Mouse (Mus musculus) spleen, adult 10 weeks (tissue): ENCODE results near the gene Olfr487. TPM values are rescaled to one million over a fixed set of nuclear protein-coding genes. Genes with fewer than 3 reads are reported as not detected.

Experiments used
- polyA plus RNA-seq: library from polyadenylated mRNA; stranded (reverse); fragments of 350-450 nt; fragmentation: Illumina TruSeq; extraction: RNeasy Lipid Tissue Mini Kit (QIAGEN cat#74804); gene quantifications from one replicate; pipeline ENCODE4 v1.2.3, GENCODE M21; 2015; ENCODE audit warnings: low replicate concordance; ENCODE audit not compliant: insufficient read depth

Gene Olfr487
- not detected for polyA plus RNA-seq

DNA sequence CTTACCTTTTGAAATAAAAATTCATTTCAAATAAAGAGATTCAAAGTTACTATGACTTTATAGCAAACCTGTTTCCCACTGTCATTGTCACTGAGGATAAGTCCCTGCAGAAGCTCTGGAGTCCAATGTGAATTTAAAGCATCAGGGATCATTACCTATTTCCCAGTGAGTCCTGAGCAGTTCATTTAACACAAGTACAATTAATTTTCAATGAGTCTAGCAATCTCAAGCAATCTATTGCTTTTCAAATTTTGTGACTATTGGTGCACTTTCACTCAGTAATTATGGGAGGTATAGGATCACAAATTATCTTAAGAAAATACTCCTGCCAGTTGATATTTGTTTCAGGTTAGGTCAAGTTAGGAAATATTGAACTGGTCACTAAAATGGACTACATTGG, at the start of gene Olfr487:
Gene Olfr487 (minus strand): TSS at position 101 of the 400 bp plus-strand sequence.

DNA sequence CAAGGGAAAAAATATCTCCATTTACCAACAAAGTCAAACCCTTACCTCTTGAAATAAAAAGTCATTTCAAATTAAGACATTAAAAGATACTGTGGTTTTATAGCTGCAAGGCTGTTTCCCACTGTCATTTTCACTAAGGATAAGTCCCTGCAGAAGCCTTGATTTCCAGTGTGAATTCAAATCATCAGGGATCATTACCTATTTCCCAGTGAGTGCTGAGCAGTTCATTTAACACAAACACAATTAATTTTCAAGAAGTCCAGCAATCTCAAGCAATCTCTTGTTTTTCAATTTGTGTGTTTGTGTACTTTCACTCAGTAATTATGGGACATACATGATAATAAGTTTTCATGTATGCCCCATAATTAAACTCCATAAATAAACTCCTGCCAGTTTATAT, 43.8 kb upstream of the Olfr487 start, which contains the start of gene Olfr488:
Gene Olfr488 (minus strand): TSS at position 101 of the 400 bp plus-strand sequence.

DNA sequence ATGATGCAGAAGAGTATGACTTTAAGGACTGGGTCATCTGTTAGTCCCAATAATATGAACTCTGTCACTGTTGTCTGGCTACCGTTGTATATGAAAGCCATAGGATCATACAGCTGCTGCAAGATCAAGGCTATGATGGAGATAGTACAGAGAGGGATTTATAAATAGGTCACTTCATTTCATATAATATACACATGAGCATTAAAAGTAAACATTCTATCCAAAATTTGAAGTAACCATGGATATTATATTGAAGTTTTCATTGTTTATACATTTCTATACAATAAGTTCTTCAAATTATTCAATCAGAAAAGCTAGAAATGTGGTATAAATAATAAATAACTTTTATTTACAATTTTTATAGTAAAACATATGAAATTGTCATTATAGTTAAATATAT, 41.8 kb downstream of the Olfr487 start, which contains the start of gene Olfr486:
Gene Olfr486 (minus strand): TSS at position 101 of the 400 bp plus-strand sequence.

DNA sequence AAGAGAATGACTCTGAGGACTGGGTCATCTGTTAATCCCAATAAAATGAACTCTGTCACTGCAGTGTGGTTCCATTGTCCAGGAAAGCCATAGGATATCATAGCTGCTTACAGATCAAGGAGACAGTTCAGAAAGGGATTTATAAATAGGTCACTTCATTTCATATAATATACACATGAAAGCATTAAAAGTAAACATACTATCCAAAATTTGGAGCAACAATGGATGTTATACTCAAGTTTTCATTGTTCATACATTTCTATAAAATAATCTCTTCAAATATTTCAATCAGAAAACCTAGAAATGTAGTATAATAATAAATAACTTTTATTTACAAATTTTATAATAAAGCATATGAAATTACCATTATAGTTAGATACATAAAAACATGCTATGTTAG, 54.7 kb downstream of the Olfr487 start, which contains the start of gene Olfr485:
Gene Olfr485 (minus strand): TSS at position 101 of the 400 bp plus-strand sequence.

Other genes starting within 250 kb of the Olfr487 start
- gene Olfr476, start 249.8 kb downstream of the Olfr487 start, polyA plus RNA-seq = not detected
- gene Olfr477, start 227.9 kb downstream of the Olfr487 start, polyA plus RNA-seq = not detected
- not detected for gene Olfr478, start 180.6 kb downstream of the Olfr487 start, polyA plus RNA-seq
- gene Olfr479, start 163.9 kb downstream of the Olfr487 start, polyA plus RNA-seq = not detected
- gene Olfr480, start 147.3 kb downstream of the Olfr487 start, polyA plus RNA-seq = not detected
- not detected for gene Olfr481, start 134.8 kb downstream of the Olfr487 start, polyA plus RNA-seq
- not detected for gene Olfr482, start 117.0 kb downstream of the Olfr487 start, polyA plus RNA-seq
- not detected for gene Olfr483, start 113.8 kb downstream of the Olfr487 start, polyA plus RNA-seq
- not detected for gene Olfr484, start 87.2 kb downstream of the Olfr487 start, polyA plus RNA-seq
- gene Olfr485, start 54.8 kb downstream of the Olfr487 start, polyA plus RNA-seq = not detected
- gene Olfr486, start 41.9 kb downstream of the Olfr487 start, polyA plus RNA-seq = not detected
- gene Olfr488, start 43.7 kb upstream of the Olfr487 start, polyA plus RNA-seq = not detected
- not detected for gene Olfr490, start 74.3 kb upstream of the Olfr487 start, polyA plus RNA-seq
- gene Olfr491, start 98.8 kb upstream of the Olfr487 start, polyA plus RNA-seq = not detected
- not detected for gene Olfr492, start 109.0 kb upstream of the Olfr487 start, polyA plus RNA-seq
- not detected for gene Olfr493, start 132.3 kb upstream of the Olfr487 start, polyA plus RNA-seq
- not detected for gene Olfr494, start 150.7 kb upstream of the Olfr487 start, polyA plus RNA-seq
- gene Olfr495, start 178.5 kb upstream of the Olfr487 start, polyA plus RNA-seq = not detected
- gene Olfr497, start 205.8 kb upstream of the Olfr487 start, polyA plus RNA-seq = not detected